Mouse (Mus musculus) kidney, adult 2 months (tissue): ENCODE measurements around the gene Uqcrq. TPM values are rescaled to one million over a fixed set of nuclear protein-coding genes. Genes with fewer than 3 reads are reported as not detected.
A peak's percentile ranks its signal among the peaks of the same experiment; 100 is the strongest.

Source experiments
- DNase-seq: peaks from one replicate; pipeline ENCODE4 v3.0.0; 2021
- H3K27ac ChIP-seq: fragments of 200-500 bp; 2 replicates; pipeline ENCODE4 v1.5.1; 2012; ENCODE audit warnings: low read depth, low read length, control low read depth, inconsistent platforms; ENCODE audit not compliant: insufficient read depth
- H3K27me3 ChIP-seq: fragments of 200-500 bp; replicated peaks from 2 replicates; pipeline ENCODE4 v1.6.1; 2012; ENCODE audit warnings: mild to moderate bottlenecking, moderate library complexity, low read length, inconsistent platforms; ENCODE audit not compliant: control insufficient read depth, insufficient read depth
- H3K36me3 ChIP-seq: fragments of 200-500 bp; 2 replicates; pipeline ENCODE4 v1.6.1; 2012; ENCODE audit warnings: mild to moderate bottlenecking, moderate library complexity, low read length, inconsistent platforms; ENCODE audit not compliant: control insufficient read depth, insufficient read depth
- H3K4me1 ChIP-seq: fragments of 200-500 bp; 2 replicates; pipeline ENCODE4 v1.6.1; 2011; ENCODE audit warnings: low read length; ENCODE audit not compliant: control insufficient read depth, insufficient read depth
- H3K4me3 ChIP-seq: fragments of 200-500 bp; 2 replicates; pipeline ENCODE4 v1.5.1; 2011; ENCODE audit warnings: mild to moderate bottlenecking, low read depth, low read length, control low read depth; ENCODE audit not compliant: insufficient read depth
- CTCF ChIP-seq: fragments of 200-500 bp; conservative IDR thresholded peaks from 2 replicates; pipeline ENCODE4 v1.5.1; 2011; ENCODE audit warnings: low read depth, mild to moderate bottlenecking, control low read depth, low read length, moderate library complexity, mixed read lengths; ENCODE audit not compliant: insufficient read depth, insufficient read length
- POLR2A ChIP-seq: fragments of 200-500 bp; IDR thresholded peaks from one replicate; pipeline ENCODE4 v1.6.1; 2011; ENCODE audit warnings: low read depth, low read length, control low read depth
- WGBS: fragments of 180-500 bp; shearing (Covaris S2); methylation state at CpG from one replicate; pipeline ENCODE4 v1.1.7; 2018; 5-methylcytosine and 5-hydroxymethylcytosine counted together
- polyA plus RNA-seq: library from polyadenylated mRNA; depleted of rRNA; stranded (reverse); fragments of >200 nt; gene quantifications from 2 replicates; pipeline ENCODE4 v1.2.3, GENCODE M21; 2012

Gene Uqcrq
- polyA plus RNA-seq, 1 experiment: 1,200 TPM

GRCm38 (mm10) chr11:53450070-53450705 lies 19.6 kb upstream of the Uqcrq start:
- no peaks in the 10 kb centered on the region for H3K36me3 ChIP-seq
- peaks cover 4% of the 10 kb centered on the region; the same call in 1 of the 2 replicates for H3K4me1 ChIP-seq
- TF ChIP-seq CTCF (no peak), POLR2A (no peak)
- H3K27me3 ChIP-seq: no peaks in the 10 kb centered on the region
- no peak for DNase-seq
- WGBS: 26% methylated on average over 15 of the region's 15 CpGs
- no peak overlapping the region for H3K4me3 ChIP-seq
- H3K27ac ChIP-seq: no peak overlapping the region

DNA sequence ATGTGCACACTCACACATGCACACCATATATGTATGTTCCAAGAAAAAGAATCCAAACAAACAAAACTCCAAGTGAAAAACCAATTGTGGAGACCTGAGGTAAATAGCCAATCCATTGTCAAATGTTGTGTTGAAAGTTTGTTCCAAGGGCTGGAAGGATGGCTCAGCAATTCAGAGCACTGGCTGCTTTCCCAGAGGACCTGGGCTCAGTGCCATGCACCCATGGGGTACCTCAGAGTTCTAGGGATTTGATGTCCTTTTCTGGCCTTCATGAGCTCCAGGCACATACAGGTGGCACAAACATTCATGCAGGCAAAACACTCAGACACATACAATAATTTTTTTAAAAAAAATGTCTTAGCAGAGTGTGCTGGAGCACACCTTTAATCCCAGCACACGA lies 17.9 kb upstream of the Uqcrq start:
- Histone ChIP-seq H3K27me3 (no peaks in the 10 kb centered on the region), H3K4me1 (peaks cover 4% of the 10 kb centered on the region; the same call in 1 of the 2 replicates), H3K4me3 (no peak overlapping the region), H3K27ac (no peak overlapping the region), H3K36me3 (no peaks in the 10 kb centered on the region)
- 65% methylated on average over 1 of the region's 1 CpGs for WGBS
- DNase-seq: peak; percentile 94
- TF ChIP-seq CTCF (no peak), POLR2A (no peak)

GRCm38 (mm10) chr11:53447996-53448395 lies 17.4 kb upstream of the Uqcrq start:
- Histone ChIP-seq H3K4me1 (peaks cover 4% of the 10 kb centered on the region; the same call in 1 of the 2 replicates), H3K4me3 (no peak overlapping the region), H3K27me3 (no peaks in the 10 kb centered on the region), H3K27ac (no peak overlapping the region), H3K36me3 (no peaks in the 10 kb centered on the region)
- no peak for TF ChIP-seq POLR2A
- no peak for TF ChIP-seq CTCF
- 87% methylated on average over 8 of the region's 8 CpGs for WGBS
- DNase-seq: no peak

DNA sequence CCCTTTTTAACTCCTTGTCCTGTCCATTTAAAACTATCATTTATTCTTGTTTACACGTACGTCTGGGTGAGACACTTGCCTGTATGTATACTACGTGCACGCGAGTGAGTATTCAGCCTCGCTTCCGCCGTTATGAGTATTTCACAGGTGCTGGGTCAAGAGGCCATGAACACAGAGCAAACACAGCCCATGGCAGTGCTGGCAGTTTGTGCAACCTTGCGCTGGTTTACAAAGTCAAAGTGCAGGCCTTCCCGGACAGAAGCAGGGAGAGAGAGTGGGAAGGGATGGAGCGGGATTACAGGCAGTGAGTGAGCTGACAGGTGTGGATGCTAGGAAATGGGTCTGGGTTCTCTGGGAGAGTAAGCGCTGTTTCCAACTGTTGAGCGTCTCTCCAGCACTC lies 15.6 kb upstream of the Uqcrq start:
- WGBS: 89% methylated on average over 13 of the region's 13 CpGs
- no peak overlapping the region for H3K4me3 ChIP-seq
- H3K27me3 ChIP-seq: no peaks in the 10 kb centered on the region
- no peak for DNase-seq
- peaks cover 4% of the 10 kb centered on the region; the same call in 1 of the 2 replicates for H3K4me1 ChIP-seq
- TF ChIP-seq POLR2A (no peak), CTCF (no peak)
- no peak overlapping the region for H3K27ac ChIP-seq
- H3K36me3 ChIP-seq: no peaks in the 10 kb centered on the region

DNA sequence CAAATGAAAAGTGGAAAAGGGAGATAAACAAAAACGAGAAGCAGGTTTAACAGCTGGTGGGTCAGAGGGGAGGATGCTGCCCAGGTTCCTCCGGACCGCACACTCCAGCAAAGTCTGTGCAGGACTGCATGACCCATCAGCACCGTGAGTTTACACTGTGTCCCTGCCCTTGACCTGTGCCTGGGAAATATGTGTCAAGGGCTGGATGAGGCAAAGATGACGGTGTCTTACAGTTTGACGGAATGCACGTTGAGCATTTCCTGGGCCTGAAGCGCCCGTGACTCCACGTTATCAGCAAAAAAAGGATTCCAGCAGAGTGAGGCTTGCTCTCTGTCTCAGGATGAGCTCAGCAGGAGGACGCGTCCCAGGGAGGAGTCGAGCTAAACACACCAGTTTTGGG lies 14.9 kb upstream of the Uqcrq start:
- H3K27ac ChIP-seq: no peak overlapping the region
- H3K27me3 ChIP-seq: no peaks in the 10 kb centered on the region
- H3K4me3 ChIP-seq: no peak overlapping the region
- H3K36me3 ChIP-seq: no peaks in the 10 kb centered on the region
- TF ChIP-seq CTCF (no peak), POLR2A (no peak)
- H3K4me1 ChIP-seq: peaks cover 4% of the 10 kb centered on the region; the same call in 1 of the 2 replicates
- WGBS: 86% methylated on average over 13 of the region's 13 CpGs
- DNase-seq: no peak

DNA sequence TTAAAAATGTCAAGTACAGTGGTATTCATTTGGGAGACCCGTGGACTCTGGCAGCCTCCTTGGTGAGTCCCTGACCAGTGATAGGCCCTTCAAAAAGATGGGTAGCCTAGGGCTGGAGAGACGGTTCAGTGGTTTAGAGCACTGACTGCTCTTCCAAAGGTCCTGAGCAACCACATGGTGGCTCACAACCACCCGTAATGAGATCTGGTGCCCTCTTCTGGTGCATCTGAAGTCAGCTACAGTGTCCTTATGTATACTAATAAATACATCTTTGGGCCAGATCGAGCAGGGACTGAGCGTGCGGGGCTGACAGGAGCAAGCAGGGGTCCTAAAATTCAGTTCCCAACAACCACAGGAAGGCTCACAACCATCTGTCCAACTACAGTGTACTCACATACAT lies 13.2 kb upstream of the Uqcrq start:
- no peak overlapping the region for H3K27ac ChIP-seq
- WGBS: 25% methylated on average over 6 of the region's 6 CpGs
- DNase-seq: peak; percentile 68
- H3K4me1 ChIP-seq: no peaks in the 10 kb centered on the region
- H3K36me3 ChIP-seq: no peaks in the 10 kb centered on the region
- H3K27me3 ChIP-seq: no peaks in the 10 kb centered on the region
- no peak overlapping the region for H3K4me3 ChIP-seq
- TF ChIP-seq CTCF (peak; percentile 65), POLR2A (no peak)

GRCm38 (mm10) chr11:53441921-53442320 lies 11.3 kb upstream of the Uqcrq start:
- DNase-seq: no peak
- Histone ChIP-seq H3K36me3 (no peaks in the 10 kb centered on the region), H3K27ac (no peak overlapping the region), H3K4me1 (no peaks in the 10 kb centered on the region), H3K27me3 (no peaks in the 10 kb centered on the region), H3K4me3 (no peak overlapping the region)
- TF ChIP-seq CTCF (no peak), POLR2A (no peak)
- 32% methylated on average over 12 of the region's 12 CpGs for WGBS
